Mouse (Mus musculus) intestine, postnatal 0 days (tissue): Measurements from ENCODE around the gene Wasf1. TPM values are rescaled to one million over a fixed set of nuclear protein-coding genes. Genes with fewer than 3 reads are reported as not detected.

Experiments
- ATAC-seq: fragments of 200-750 bp; cut with Nextera tagmentation; 2 replicates; pipeline ENCODE4 v1.8.0; 2017; ENCODE audit warnings: mild to moderate bottlenecking, moderate TSS enrichment, moderate library complexity
- H3K27ac ChIP-seq: fragments of 300-500 bp; sonication (generic); 2 replicates; pipeline ENCODE4 v1.5.1; 2014; ENCODE audit warnings: mild to moderate bottlenecking, low read depth, low read length, moderate library complexity
- H3K27me3 ChIP-seq: fragments of 300-500 bp; sonication (generic); replicated peaks from 2 replicates; pipeline ENCODE4 v1.6.1; 2014; ENCODE audit warnings: low read length, mixed read lengths; ENCODE audit not compliant: control insufficient read depth, insufficient read depth
- H3K36me3 ChIP-seq: fragments of 300-500 bp; sonication (generic); 2 replicates; pipeline ENCODE4 v1.6.1; 2014; ENCODE audit warnings: mild to moderate bottlenecking, moderate library complexity; ENCODE audit not compliant: control insufficient read depth, insufficient read depth
- H3K4me1 ChIP-seq: fragments of 300-500 bp; sonication (generic); replicated peaks from 2 replicates; pipeline ENCODE4 v1.6.1; 2014; ENCODE audit warnings: antibody characterized with exemption, low read length, mixed read lengths; ENCODE audit not compliant: control insufficient read depth, insufficient read depth
- H3K4me2 ChIP-seq: fragments of 300-500 bp; sonication (generic); replicated peaks from 2 replicates; pipeline ENCODE4 v1.6.1; 2014; ENCODE audit warnings: low read depth, mild to moderate bottlenecking, moderate library complexity
- H3K4me3 ChIP-seq: fragments of 300-500 bp; sonication (generic); 2 replicates; pipeline ENCODE4 v1.5.1; 2014; ENCODE audit warnings: low read depth, low read length
- H3K9ac ChIP-seq: fragments of 300-500 bp; sonication (generic); 2 replicates; pipeline ENCODE4 v1.6.1; 2014; ENCODE audit warnings: mild to moderate bottlenecking, low read depth, low read length
- H3K9me3 ChIP-seq: fragments of 300-500 bp; sonication (generic); 2 replicates; pipeline ENCODE4 v1.6.1; 2016; ENCODE audit warnings: mixed run types; ENCODE audit not compliant: control insufficient read depth
- CTCF ChIP-seq: sonication (generic); IDR thresholded peaks from 2 replicates; pipeline ENCODE4 v1.5.1; 2016; ENCODE audit warnings: low read depth, mild to moderate bottlenecking, control low read depth, antibody characterized with exemption, moderate library complexity
- WGBS: fragments of 180-500 bp; shearing (Covaris S2); extraction: QIAGEN DNeasy Blood & Tissue Kit; methylation state at CpG from one replicate; pipeline ENCODE4 v1.1.7; 2014; 5-methylcytosine and 5-hydroxymethylcytosine counted together
- polyA plus RNA-seq: library from polyadenylated mRNA; unstranded; fragments of >200 nt; fragmentation: Nextera tagmentation; extraction: Ambion mirVana; gene quantifications from 2 replicates; pipeline ENCODE4 v1.2.1, GENCODE M21; 2015

Wasf1 gene
- polyA plus RNA-seq, 1 experiment from 2014 or later = 4.6 TPM

DNA sequence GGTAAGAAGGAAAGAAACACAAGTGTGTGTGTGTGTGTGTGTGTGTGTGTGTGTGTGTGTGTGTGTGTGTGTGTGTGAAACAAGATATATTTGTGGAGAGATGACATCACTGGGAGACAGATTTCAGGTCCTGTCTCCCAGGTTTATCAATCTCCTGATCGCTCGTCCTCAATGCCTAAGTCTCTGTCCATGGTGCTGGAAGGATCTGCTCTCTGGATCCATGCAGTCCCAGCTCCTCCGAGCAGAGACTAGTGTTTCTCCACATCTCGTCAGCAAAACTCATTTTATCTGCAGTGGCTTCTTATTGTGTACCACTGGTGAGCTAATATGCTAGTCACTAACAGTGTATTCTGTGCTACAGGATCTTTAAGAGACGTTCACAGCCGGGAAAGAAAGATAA, 78.1 kb downstream of the Wasf1 start:
- no peak overlapping the region for H3K4me3 ChIP-seq
- no peak for TF ChIP-seq CTCF
- no peak overlapping the region for H3K27ac ChIP-seq
- no peaks in the 10 kb centered on the region for H3K9me3 ChIP-seq
- H3K9ac ChIP-seq = no peak overlapping the region
- H3K4me2 ChIP-seq = no peak overlapping the region
- H3K27me3 ChIP-seq = no peaks in the 10 kb centered on the region
- H3K36me3 ChIP-seq = no peaks in the 10 kb centered on the region
- H3K4me1 ChIP-seq = no peaks in the 10 kb centered on the region
- ATAC-seq = no peak
- WGBS = 44% methylated on average over 6 of the region's 6 CpGs

DNA sequence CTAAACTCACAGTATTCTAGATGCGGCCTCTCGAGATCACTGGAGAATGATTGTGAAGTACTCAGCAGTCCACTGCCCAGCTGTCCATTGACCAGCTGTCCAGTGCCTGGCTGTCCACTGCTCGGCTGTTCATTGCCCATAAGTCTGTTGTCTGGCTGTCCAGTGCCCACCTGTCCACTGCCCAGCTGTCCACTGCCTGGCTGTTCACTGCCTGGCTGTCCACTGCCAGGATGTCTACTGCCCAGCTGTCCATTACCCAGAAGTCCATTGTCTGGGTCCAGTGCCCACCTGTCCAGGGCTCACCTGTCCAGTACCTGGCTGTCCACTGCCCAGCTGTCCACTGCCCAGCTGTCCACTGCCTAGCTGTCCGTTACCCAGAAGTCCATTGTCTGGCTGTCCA, 78.7 kb downstream of the Wasf1 start:
- Histone ChIP-seq H3K27ac (no peak overlapping the region), H3K36me3 (no peaks in the 10 kb centered on the region), H3K27me3 (no peaks in the 10 kb centered on the region), H3K9ac (no peak overlapping the region), H3K4me2 (no peak overlapping the region), H3K4me1 (no peaks in the 10 kb centered on the region), H3K9me3 (no peaks in the 10 kb centered on the region), H3K4me3 (no peak overlapping the region)
- ATAC-seq = no peak
- WGBS = 93% methylated on average over 4 of the region's 4 CpGs
- TF ChIP-seq CTCF = no peak

DNA sequence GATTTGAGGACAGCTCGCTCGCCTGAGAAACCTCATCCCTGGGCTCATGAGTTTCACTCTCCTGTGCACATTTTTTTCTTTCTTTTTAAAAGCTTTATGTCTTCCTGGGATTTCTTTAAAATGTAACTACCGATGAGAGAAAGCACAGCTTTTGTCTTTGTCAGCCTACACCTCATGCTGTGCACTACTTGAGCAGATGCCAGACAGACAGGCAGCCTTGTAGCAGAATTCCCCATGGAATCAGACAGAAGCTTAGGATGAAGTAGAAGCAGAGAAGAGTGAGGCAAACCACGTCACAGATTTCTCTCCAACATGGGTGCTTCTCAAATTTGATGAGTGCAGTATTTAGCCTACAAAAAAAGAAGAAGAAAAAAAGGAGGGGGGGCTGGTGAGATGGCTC, 81.3 kb downstream of the Wasf1 start:
- ATAC-seq = no peak
- Histone ChIP-seq H3K9ac (no peak overlapping the region), H3K4me3 (no peak overlapping the region), H3K9me3 (no peaks in the 10 kb centered on the region), H3K4me1 (no peaks in the 10 kb centered on the region), H3K36me3 (no peaks in the 10 kb centered on the region), H3K27me3 (no peaks in the 10 kb centered on the region), H3K27ac (no peak overlapping the region), H3K4me2 (no peak overlapping the region)
- TF ChIP-seq CTCF = no peak
- 66% methylated on average over 4 of the region's 4 CpGs for WGBS

DNA sequence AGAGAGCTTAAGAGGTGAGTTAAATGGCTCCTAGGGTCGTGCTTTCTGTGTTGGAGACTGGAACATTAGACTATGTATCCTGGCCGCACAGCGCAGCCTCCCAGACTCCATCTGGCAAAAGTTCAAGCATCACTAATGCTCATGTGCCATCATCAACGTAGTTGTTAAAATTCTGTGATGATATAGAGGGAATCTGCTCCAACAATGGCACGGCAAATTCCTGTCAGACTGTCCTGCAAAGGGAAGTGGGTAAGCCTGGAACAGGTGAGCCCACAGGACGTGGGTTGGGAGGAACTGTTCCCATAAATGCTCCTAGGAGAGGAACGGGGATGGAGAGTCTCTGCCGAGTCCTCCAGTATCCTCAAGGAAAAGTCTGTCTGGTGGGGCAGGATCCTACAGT, 85.3 kb downstream of the Wasf1 start:
- no peak overlapping the region for H3K4me3 ChIP-seq
- no peak overlapping the region for H3K4me2 ChIP-seq
- no peak overlapping the region for H3K9ac ChIP-seq
- no peak for ATAC-seq
- no peaks in the 10 kb centered on the region for H3K4me1 ChIP-seq
- WGBS = 66% methylated on average over 8 of the region's 8 CpGs
- no peaks in the 10 kb centered on the region for H3K9me3 ChIP-seq
- H3K27me3 ChIP-seq = peaks cover 5% of the 10 kb centered on the region; the same call in 1 of the 2 replicates
- no peak for TF ChIP-seq CTCF
- H3K36me3 ChIP-seq = no peaks in the 10 kb centered on the region
- no peak overlapping the region for H3K27ac ChIP-seq

DNA sequence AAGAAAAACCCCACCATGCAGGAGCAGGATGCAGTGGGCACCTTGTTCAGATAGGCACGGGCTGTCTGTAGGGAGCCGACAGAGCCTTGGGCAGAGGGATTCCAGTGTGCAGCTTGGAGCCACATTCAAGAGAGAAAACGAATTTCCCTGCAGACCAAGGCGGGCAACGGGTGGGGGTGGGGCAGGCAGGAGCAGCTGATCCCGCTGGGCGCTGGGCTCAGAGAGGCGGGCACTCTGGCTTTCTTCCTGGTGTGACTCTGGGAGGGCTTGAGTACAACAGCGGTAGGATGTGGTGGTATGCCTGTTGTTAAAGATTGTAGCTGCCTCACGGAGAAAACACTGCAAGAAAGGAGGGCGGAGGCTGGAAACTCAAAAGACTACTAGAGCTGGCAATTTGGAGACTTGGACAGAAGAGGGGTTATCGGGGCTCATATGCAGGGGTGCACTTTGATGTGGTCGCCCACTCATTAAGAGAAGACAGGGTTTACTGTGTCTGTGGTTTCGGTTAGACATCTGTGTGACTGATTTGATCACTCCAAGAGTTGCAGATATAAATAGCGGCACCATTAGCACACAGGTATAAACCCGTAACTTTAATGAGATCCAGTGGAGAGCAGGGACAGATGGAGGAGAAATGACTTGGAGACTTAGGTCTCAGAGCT, 86.2 kb downstream of the Wasf1 start:
- no peaks in the 10 kb centered on the region for H3K4me1 ChIP-seq
- H3K27me3 ChIP-seq = peaks cover 5% of the 10 kb centered on the region; the same call in 1 of the 2 replicates
- H3K9me3 ChIP-seq = no peaks in the 10 kb centered on the region
- TF ChIP-seq CTCF = no peak
- no peak overlapping the region for H3K9ac ChIP-seq
- H3K36me3 ChIP-seq = no peaks in the 10 kb centered on the region
- WGBS = 16% methylated on average over 16 of the region's 16 CpGs
- no peak overlapping the region for H3K4me3 ChIP-seq
- no peak overlapping the region for H3K27ac ChIP-seq
- ATAC-seq = no peak
- no peak overlapping the region; the same call in 1 of the 2 replicates for H3K4me2 ChIP-seq

DNA sequence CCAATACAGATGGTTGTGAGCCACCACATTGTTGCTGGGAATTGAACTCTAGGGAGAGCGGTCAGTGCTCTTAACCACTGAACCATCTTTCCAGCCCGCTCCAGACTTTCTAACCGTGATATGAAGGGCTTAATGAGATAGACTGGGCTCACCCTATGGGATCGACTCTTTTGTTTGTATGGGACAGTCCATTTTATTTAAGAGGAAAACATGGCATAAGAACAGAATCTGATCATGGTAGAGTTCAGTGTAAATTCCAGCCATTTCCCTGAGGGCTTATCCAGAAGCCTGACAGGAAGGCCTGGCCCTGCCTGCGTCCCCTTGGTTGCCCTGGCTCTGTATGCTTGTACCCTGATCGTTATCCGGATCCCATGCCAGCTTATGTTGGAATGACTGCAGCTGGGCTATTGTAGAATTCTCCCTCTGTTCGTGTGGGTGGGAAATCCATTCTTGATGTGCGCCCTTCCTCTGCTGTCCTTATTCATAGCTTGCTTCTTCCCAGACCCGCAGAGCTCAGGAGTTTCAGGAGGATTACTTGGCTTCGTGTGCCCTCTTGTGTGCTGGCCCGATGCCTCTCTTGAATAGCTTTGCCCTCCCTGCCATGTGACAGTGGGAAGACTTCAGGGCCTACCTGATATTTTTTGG, 87.4 kb downstream of the Wasf1 start:
- no peaks in the 10 kb centered on the region for H3K4me1 ChIP-seq
- H3K36me3 ChIP-seq = no peaks in the 10 kb centered on the region
- no peak overlapping the region for H3K9ac ChIP-seq
- no peak overlapping the region for H3K27ac ChIP-seq
- H3K4me3 ChIP-seq = no peak overlapping the region
- H3K4me2 ChIP-seq = no peak overlapping the region
- no peak for TF ChIP-seq CTCF
- no peak for ATAC-seq
- H3K27me3 ChIP-seq = peaks cover 5% of the 10 kb centered on the region; the same call in 1 of the 2 replicates
- H3K9me3 ChIP-seq = no peaks in the 10 kb centered on the region
- WGBS = 85% methylated on average over 12 of the region's 12 CpGs
